Mouse (Mus musculus): ENCODE measurements at regions not wholly inside any gene's neighbourhood (a gene's known extent, or its start where the extent isn't known, plus 50 kb on each side); places are given as distances from the start of the nearest gene placed in this dataset.

DNA sequence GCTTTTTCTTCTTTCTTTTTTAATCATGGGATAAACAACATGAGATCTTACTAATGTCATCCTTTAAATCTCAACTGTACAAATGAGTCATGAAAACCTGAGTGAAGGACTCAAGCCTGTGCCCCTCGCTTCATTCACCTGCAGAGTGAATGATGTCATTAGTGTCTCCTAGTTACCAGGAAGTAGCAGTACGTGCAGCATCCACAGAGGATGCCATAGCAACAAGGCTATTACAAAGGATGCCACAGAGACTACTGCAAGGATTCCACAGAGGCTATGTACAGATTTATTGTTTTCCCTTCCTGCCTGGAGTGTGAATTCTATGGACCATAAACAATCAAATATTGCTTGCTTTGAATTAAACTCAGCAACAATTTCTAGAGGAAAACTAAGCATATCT lies 98.0 kb upstream of the Fat4 start:
- no peak for ATAC-seq (ENCODE audit: insufficient number of reproducible peaks, low FRiP score, low TSS enrichment, low read depth)
- no peak for DNase-seq (ENCODE audit: low spot score)
- Histone ChIP-seq H3K27ac (replicated peaks; ENCODE audit: low read depth, low read length) (no peak overlapping the region), H3K27me3 (ENCODE audit: control insufficient read depth, insufficient read depth, low read length) (no peaks in the 10 kb centered on the region), H3K4me1 (ENCODE audit: control insufficient read depth, insufficient read depth, low read length) (no peaks in the 10 kb centered on the region), H3K4me3 (ENCODE audit: low read depth, low read length) (no peak overlapping the region), H3K9ac (ENCODE audit: low read length) (no peak overlapping the region), H3K4me2 (ENCODE audit: low read depth, severe bottlenecking) (no peak overlapping the region), H3K9me3 (ENCODE audit: control insufficient read depth, low read length) (no peaks in the 10 kb centered on the region), H3K36me3 (ENCODE audit: control insufficient read depth, insufficient read depth, low read length) (no peaks in the 10 kb centered on the region)
- WGBS, result 69% methylated on average over 2 of the region's 2 CpGs

DNA sequence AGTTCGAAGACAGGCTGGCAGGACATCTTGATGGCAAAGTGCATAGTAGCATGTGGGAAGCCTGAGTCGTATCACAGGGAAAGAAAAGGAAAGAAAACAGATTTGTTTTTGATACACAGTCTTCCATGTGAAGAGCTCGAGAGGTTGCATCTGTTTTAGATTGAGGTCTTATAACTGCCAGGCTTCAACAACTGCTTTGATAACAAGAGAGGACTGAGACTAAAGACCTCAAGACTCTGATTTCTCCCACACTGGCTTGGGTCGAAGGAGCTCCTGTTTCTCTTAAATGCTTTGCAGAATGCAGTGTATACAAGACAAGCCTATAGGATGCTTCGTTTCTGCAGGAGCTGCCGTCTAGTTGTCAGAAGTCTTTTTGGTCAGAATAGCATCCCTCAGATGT lies 103.0 kb upstream of the Fat4 start:
- H3K36me3 ChIP-seq (ENCODE audit: control insufficient read depth, insufficient read depth, low read length), result no peaks in the 10 kb centered on the region
- ATAC-seq (ENCODE audit: insufficient number of reproducible peaks, low FRiP score, low TSS enrichment, low read depth), result no peak
- H3K4me1 ChIP-seq (ENCODE audit: control insufficient read depth, insufficient read depth, low read length), result no peaks in the 10 kb centered on the region
- H3K4me2 ChIP-seq (ENCODE audit: low read depth, severe bottlenecking), result no peak overlapping the region
- 65% methylated on average over 6 of the region's 6 CpGs for WGBS
- DNase-seq (ENCODE audit: low spot score), result no peak
- H3K9ac ChIP-seq (ENCODE audit: low read length), result no peak overlapping the region
- no peaks in the 10 kb centered on the region for H3K27me3 ChIP-seq (ENCODE audit: control insufficient read depth, insufficient read depth, low read length)
- no peak overlapping the region for H3K4me3 ChIP-seq (ENCODE audit: low read depth, low read length)
- H3K9me3 ChIP-seq (ENCODE audit: control insufficient read depth, low read length), result no peaks in the 10 kb centered on the region
- no peak overlapping the region for H3K27ac ChIP-seq (replicated peaks; ENCODE audit: low read depth, low read length)

DNA sequence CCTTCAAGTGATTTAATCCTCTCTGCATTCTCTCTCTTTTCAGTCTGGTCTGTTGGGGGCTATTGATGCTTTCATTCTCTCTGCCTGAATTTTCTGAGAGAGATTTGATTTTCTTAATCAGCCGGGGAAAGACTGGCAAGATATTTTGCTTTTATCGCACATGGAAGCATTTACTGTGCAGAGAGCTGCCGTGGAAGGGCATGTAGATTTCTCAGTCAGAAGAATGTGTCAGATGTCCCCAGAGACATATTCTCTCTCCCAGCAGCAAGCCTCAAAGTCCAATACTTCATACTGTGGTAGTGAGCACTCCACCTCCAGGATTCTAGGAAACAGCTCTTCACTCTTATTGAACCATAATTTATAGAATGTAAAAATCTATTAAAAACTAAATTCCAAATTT lies 103.7 kb upstream of the Fat4 start:
- Histone ChIP-seq H3K27ac (replicated peaks; ENCODE audit: low read depth, low read length) (no peak overlapping the region), H3K27me3 (ENCODE audit: control insufficient read depth, insufficient read depth, low read length) (no peaks in the 10 kb centered on the region), H3K9me3 (ENCODE audit: control insufficient read depth, low read length) (no peaks in the 10 kb centered on the region), H3K4me1 (ENCODE audit: control insufficient read depth, insufficient read depth, low read length) (no peaks in the 10 kb centered on the region), H3K4me2 (ENCODE audit: low read depth, severe bottlenecking) (no peak overlapping the region), H3K36me3 (ENCODE audit: control insufficient read depth, insufficient read depth, low read length) (no peaks in the 10 kb centered on the region), H3K4me3 (ENCODE audit: low read depth, low read length) (no peak overlapping the region), H3K9ac (ENCODE audit: low read length) (no peak overlapping the region)
- ATAC-seq (ENCODE audit: insufficient number of reproducible peaks, low FRiP score, low TSS enrichment, low read depth) (no peak), DNase-seq (ENCODE audit: low spot score) (no peak)
- 73% methylated on average over 3 of the region's 3 CpGs for WGBS

DNA sequence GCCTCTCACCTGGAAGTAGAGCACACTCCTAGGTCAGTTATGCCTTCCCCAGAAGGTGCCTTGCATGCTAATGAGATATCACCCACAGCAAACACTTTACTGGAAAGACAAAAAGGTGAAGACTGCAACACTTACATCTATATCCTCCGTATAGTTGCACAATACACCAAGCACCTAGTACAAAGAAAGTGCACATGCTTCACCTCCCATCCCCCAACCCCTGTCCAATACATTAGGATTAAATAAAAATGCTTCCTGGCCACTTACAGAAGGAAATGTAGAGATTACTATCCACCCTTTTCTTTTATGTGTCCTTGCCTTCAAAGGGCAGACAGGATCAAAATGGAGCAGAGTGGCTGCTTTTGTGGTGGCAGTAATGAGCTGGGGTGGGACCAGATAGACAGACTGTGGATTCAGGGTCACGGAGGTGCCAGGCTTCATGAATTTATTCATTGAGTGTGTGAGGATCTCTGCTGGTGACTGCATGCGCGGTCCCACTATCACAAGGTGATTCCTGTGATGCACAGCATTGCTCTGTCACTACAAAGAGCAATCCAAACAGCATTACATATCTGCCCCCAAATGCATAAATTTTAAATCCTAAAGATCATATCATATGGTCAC lies 109.9 kb upstream of the Fat4 start:
- ATAC-seq (ENCODE audit: insufficient number of reproducible peaks, low FRiP score, low TSS enrichment, low read depth) (no peak), DNase-seq (ENCODE audit: low spot score) (no peak)
- Histone ChIP-seq H3K27ac (replicated peaks; ENCODE audit: low read depth, low read length) (no peak overlapping the region), H3K4me1 (ENCODE audit: control insufficient read depth, insufficient read depth, low read length) (no peaks in the 10 kb centered on the region), H3K4me2 (ENCODE audit: low read depth, severe bottlenecking) (no peak overlapping the region), H3K27me3 (ENCODE audit: control insufficient read depth, insufficient read depth, low read length) (no peaks in the 10 kb centered on the region), H3K36me3 (ENCODE audit: control insufficient read depth, insufficient read depth, low read length) (no peaks in the 10 kb centered on the region), H3K4me3 (ENCODE audit: low read depth, low read length) (no peak overlapping the region), H3K9ac (ENCODE audit: low read length) (no peak overlapping the region), H3K9me3 (ENCODE audit: control insufficient read depth, low read length) (no peaks in the 10 kb centered on the region)
- 81% methylated on average over 4 of the region's 4 CpGs for WGBS

DNA sequence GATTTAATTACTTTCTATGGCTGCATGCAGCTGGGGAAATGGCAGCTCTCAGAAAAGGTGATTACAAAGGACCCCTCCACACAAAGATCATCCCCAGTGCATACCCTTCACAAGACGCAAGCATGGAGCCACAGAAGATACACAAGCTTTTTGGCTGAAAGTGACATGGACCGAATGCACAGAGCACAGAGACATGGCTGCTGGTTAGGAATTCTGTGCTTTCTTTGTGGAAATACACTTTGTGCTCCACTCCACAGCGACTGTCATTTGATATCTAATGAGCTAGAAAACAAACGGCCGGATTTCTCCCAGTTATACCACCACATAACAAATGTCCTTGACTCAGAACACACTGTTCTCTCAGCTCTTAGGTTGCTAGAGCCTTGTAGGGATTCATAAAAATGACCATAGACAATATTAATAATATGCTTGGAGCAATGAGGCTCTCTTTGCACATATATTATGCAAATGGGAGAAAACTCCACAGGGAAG lies 132.1 kb upstream of the Fat4 start:
- no peak overlapping the region for H3K27ac ChIP-seq (replicated peaks; ENCODE audit: low read depth, low read length)
- no peak overlapping the region for H3K4me3 ChIP-seq (ENCODE audit: low read depth, low read length)
- no peak overlapping the region for H3K4me2 ChIP-seq (ENCODE audit: low read depth, severe bottlenecking)
- no peak for ATAC-seq (ENCODE audit: insufficient number of reproducible peaks, low FRiP score, low TSS enrichment, low read depth)
- DNase-seq (ENCODE audit: low spot score), result no peak
- no peaks in the 10 kb centered on the region for H3K27me3 ChIP-seq (ENCODE audit: control insufficient read depth, insufficient read depth, low read length)
- no peaks in the 10 kb centered on the region for H3K36me3 ChIP-seq (ENCODE audit: control insufficient read depth, insufficient read depth, low read length)
- no peaks in the 10 kb centered on the region for H3K9me3 ChIP-seq (ENCODE audit: control insufficient read depth, low read length)
- 65% methylated on average over 5 of the region's 5 CpGs for WGBS
- no peak overlapping the region for H3K9ac ChIP-seq (ENCODE audit: low read length)
- no peaks in the 10 kb centered on the region for H3K4me1 ChIP-seq (ENCODE audit: control insufficient read depth, insufficient read depth, low read length)

DNA sequence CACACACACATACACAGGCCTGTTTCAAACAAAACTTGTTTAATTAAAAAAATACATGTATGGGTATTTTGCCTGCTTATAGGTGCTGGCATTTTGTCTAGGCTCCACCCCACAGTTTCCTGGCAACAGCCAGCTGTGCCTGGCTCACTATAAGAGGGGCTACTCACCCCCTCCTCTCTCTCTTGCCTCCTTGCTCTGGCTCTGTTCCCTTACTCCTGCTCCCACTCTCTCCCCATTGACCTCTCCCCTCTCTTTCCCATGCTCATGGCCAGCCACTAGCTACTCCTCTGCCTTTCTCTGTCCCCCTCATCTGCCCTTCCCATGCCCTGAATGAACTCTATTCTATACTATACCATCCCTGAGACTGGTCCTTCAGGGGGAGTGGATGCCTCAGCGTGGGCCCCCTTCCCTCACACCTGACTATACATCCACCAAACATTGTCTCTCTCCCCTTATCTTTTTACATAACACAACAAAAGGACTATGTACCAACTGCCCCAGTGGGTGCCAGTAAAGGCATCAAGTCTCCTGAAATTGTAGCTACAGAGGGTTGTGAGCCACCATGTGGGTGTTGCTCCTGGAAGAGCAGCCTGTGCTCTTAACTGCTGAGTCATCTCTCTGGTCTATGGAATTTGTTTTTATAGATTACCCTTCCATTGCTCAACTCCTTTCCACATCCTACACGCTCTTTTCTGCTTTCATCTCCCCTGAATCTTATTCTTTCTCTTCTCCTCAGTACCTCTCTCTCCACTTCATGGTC lies 133.1 kb upstream of the Fat4 start:
- ATAC-seq (ENCODE audit: insufficient number of reproducible peaks, low FRiP score, low TSS enrichment, low read depth) (no peak), DNase-seq (ENCODE audit: low spot score) (no peak)
- Histone ChIP-seq H3K4me2 (ENCODE audit: low read depth, severe bottlenecking) (no peak overlapping the region), H3K27me3 (ENCODE audit: control insufficient read depth, insufficient read depth, low read length) (no peaks in the 10 kb centered on the region), H3K4me1 (ENCODE audit: control insufficient read depth, insufficient read depth, low read length) (no peaks in the 10 kb centered on the region), H3K27ac (replicated peaks; ENCODE audit: low read depth, low read length) (no peak overlapping the region), H3K9ac (ENCODE audit: low read length) (no peak overlapping the region), H3K36me3 (ENCODE audit: control insufficient read depth, insufficient read depth, low read length) (no peaks in the 10 kb centered on the region), H3K4me3 (ENCODE audit: low read depth, low read length) (no peak overlapping the region), H3K9me3 (ENCODE audit: control insufficient read depth, low read length) (no peaks in the 10 kb centered on the region)
- 82% methylated on average over 2 of the region's 2 CpGs for WGBS

DNA sequence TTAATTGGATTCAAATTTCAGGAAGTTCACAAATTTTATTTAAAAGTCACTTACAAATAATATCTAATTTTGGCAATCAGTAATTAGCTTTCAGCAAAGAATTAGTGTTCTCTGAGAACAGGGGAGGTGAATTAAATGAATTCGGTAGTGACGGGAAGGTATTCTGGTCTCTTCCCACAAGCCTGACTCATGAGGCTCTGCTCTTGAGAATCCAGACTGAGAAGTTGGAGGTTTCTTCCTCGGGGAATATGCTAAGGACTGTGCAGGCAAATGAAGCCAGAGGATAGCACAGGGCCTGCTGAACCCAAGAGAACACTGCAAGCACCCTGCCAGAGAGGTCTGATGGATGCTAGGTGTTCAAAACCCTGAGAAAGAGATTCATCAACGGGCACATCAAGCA lies 144.6 kb upstream of the Fat4 start:
- Histone ChIP-seq H3K27ac (replicated peaks; ENCODE audit: low read depth, low read length) (no peak overlapping the region), H3K9ac (ENCODE audit: low read length) (no peak overlapping the region), H3K4me2 (ENCODE audit: low read depth, severe bottlenecking) (no peak overlapping the region), H3K4me1 (ENCODE audit: control insufficient read depth, insufficient read depth, low read length) (no peaks in the 10 kb centered on the region), H3K27me3 (ENCODE audit: control insufficient read depth, insufficient read depth, low read length) (no peaks in the 10 kb centered on the region), H3K9me3 (ENCODE audit: control insufficient read depth, low read length) (no peaks in the 10 kb centered on the region), H3K4me3 (ENCODE audit: low read depth, low read length) (no peak overlapping the region), H3K36me3 (ENCODE audit: control insufficient read depth, insufficient read depth, low read length) (no peaks in the 10 kb centered on the region)
- no peak for ATAC-seq (ENCODE audit: insufficient number of reproducible peaks, low FRiP score, low TSS enrichment, low read depth)
- WGBS, result 78% methylated on average over 4 of the region's 4 CpGs
- DNase-seq (ENCODE audit: low spot score), result no peak

DNA sequence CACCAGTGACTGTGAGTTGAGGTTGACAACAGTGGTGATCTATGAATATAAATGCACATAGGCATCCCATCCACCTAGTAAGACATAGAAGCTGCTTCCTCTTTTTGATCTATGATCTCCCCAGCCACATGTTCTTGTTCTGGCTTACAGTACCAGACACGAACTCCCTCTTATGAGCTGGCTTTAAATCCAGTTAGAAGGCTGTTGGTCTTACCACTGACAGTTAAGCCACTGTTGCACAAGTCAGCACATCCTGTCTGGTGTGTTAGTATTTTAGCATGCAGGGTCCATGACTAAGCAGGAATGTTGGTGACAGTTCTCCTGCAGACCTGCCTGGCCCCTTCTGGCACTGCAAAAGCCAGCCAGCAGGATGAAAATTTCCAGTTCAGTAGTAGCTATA lies 164.1 kb upstream of the Fat4 start:
- DNase-seq (ENCODE audit: low spot score), result no peak
- H3K4me3 ChIP-seq (ENCODE audit: low read depth, low read length), result no peak overlapping the region
- no peak for ATAC-seq (ENCODE audit: insufficient number of reproducible peaks, low FRiP score, low TSS enrichment, low read depth)
- 73% methylated on average over 1 of the region's 1 CpGs for WGBS
- no peaks in the 10 kb centered on the region for H3K4me1 ChIP-seq (ENCODE audit: control insufficient read depth, insufficient read depth, low read length)
- H3K27me3 ChIP-seq (ENCODE audit: control insufficient read depth, insufficient read depth, low read length), result no peaks in the 10 kb centered on the region
- no peaks in the 10 kb centered on the region for H3K9me3 ChIP-seq (ENCODE audit: control insufficient read depth, low read length)
- H3K36me3 ChIP-seq (ENCODE audit: control insufficient read depth, insufficient read depth, low read length), result no peaks in the 10 kb centered on the region
- H3K4me2 ChIP-seq (ENCODE audit: low read depth, severe bottlenecking), result no peak overlapping the region
- no peak overlapping the region for H3K27ac ChIP-seq (replicated peaks; ENCODE audit: low read depth, low read length)
- H3K9ac ChIP-seq (ENCODE audit: low read length), result no peak overlapping the region

Data from limb, embryonic 11.5 days (tissue).